Mouse (Mus musculus): ENCODE data around the gene Gm21188.
"Not testable (repeated sequence)": the region's sequence is repeated elsewhere in the genome, so short reads cannot be mapped to it uniquely, and the experiment has no call there.

DNA sequence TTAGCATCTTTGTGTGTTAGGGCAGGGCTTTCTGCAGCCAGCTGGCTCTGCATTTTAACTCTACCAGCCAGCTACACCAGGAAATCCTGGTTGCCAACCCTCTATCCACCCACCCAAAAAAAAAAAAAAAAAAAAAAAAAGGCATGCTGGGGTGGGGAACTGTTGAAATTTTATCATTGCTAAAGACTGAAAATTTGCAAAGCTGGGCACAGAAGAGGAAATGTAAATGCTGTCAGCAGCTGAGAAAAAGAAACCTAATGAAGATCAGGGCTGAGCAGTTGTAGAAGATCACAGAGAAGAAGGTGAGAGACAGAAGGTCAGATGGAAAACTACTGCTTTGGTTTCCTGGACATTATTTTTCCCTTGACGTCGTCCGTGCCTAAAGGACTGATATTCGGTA, 10.9 kb upstream of the Gm21188 start:
- not testable (repeated sequence) for TF ChIP-seq POLR2A (IDR thresholded peaks at IDR 0.05; ENCODE audit: low read depth, low read length); CTCF (IDR thresholded peaks at IDR 0.05; ENCODE audit: extremely low read depth, insufficient read depth, insufficient read length, insufficient replicate concordance)

All from spleen, adult 2 months (tissue).